Mouse (Mus musculus): ENCODE data around the gene A630089N07Rik. TPM values are rescaled to one million over a fixed set of nuclear protein-coding genes. Genes with fewer than 3 reads are reported as not detected.

A630089N07Rik gene
- polyA plus RNA-seq, 1 experiment = 0.50 TPM

DNA sequence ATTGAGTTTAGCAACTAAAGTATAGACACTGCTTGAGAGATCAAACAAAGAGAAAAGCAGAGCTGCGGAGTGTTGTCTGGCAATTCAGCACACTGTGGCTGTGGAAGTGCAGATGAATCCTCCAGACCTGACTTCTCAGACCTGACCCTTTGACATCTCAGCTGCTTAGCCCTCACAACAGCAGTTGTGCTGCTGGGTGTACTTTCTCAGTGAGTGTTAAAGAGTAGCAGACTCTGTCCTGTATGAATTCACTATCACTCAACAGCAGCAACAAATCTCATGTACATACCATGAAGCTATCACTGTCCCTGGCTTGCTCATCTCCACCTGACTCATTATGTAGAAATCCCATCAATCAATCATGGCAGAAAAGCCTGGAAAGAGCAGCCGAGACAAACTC is 126.2 kb downstream of the A630089N07Rik start:
- H3ac ChIP-seq (ENCODE audit: control insufficient read depth, insufficient read length) = no peak overlapping the region
- peaks cover 35% of the 10 kb centered on the region for H3K36me3 ChIP-seq (ENCODE audit: control insufficient read depth, insufficient read depth)
- H3K4me3 ChIP-seq = no peak overlapping the region
- no peak overlapping the region for H3K4me2 ChIP-seq (ENCODE audit: low read depth)
- TF ChIP-seq POLR2A (IDR thresholded peaks at IDR 0.05; ENCODE audit: insufficient read length, low read depth) = no peak
- TF ChIP-seq E2F4 (IDR thresholded peaks at IDR 0.05; ENCODE audit: insufficient read depth) = no peak
- TF ChIP-seq POLR2AphosphoS2 (IDR thresholded peaks at IDR 0.05; ENCODE audit: insufficient read length, low read depth) = no peak
- TF ChIP-seq CEBPB (IDR thresholded peaks at IDR 0.05; ENCODE audit: insufficient read depth, poor library complexity, severe bottlenecking) = no peak
- TF ChIP-seq USF1 (IDR thresholded peaks at IDR 0.05; ENCODE audit: low read depth) = no peak
- no peak for TF ChIP-seq MYOG (IDR thresholded peaks at IDR 0.05; ENCODE audit: control insufficient read depth in 1 of 3, insufficient read depth in 1 of 3, insufficient read length in 2 of 3, low read depth in 2 of 3)
- no peak for TF ChIP-seq REST (IDR thresholded peaks at IDR 0.05; ENCODE audit: insufficient read depth, insufficient read length)
- no peak for TF ChIP-seq TCF3 (IDR thresholded peaks at IDR 0.05; ENCODE audit: insufficient read length, low read depth)
- TF ChIP-seq TCF12 (IDR thresholded peaks at IDR 0.05; ENCODE audit: insufficient read depth, poor library complexity, severe bottlenecking) = no peak
- TF ChIP-seq MAX (IDR thresholded peaks at IDR 0.05; ENCODE audit: low read depth) = no peak
- no peak for TF ChIP-seq MYOD1 (IDR thresholded peaks at IDR 0.05; ENCODE audit: control insufficient read depth in 1 of 3, insufficient read length in 2 of 3, low read depth in 2 of 3)
- TF ChIP-seq SRF (IDR thresholded peaks at IDR 0.05; ENCODE audit: control insufficient read depth, insufficient read length, low read depth) = no peak
- H3K79me2 ChIP-seq (ENCODE audit: control insufficient read depth, insufficient read depth) = peaks cover 52% of the 10 kb centered on the region
- no peaks in the 10 kb centered on the region for H3K27me3 ChIP-seq (ENCODE audit: control insufficient read depth, insufficient read depth, insufficient read length)

GRCm38 (mm10) chr16:97953300-97953699 is 128.9 kb downstream of the A630089N07Rik start:
- Histone ChIP-seq H3K36me3 (ENCODE audit: control insufficient read depth, insufficient read depth) (peaks cover 44% of the 10 kb centered on the region), H3K4me3 (no peak overlapping the region)

GRCm38 (mm10) chr16:97952801-97953200 is 129.4 kb downstream of the A630089N07Rik start:
- no peak overlapping the region for H3K4me3 ChIP-seq
- peaks cover 49% of the 10 kb centered on the region for H3K36me3 ChIP-seq (ENCODE audit: control insufficient read depth, insufficient read depth)
- no peak overlapping the region for H3K4me2 ChIP-seq (ENCODE audit: low read depth)
- TF ChIP-seq TCF12 (IDR thresholded peaks at IDR 0.05; ENCODE audit: insufficient read depth, poor library complexity, severe bottlenecking) (no peak), USF1 (IDR thresholded peaks at IDR 0.05; ENCODE audit: low read depth) (no peak), POLR2A (IDR thresholded peaks at IDR 0.05; ENCODE audit: insufficient read length, low read depth) (no peak), MAX (IDR thresholded peaks at IDR 0.05; ENCODE audit: low read depth) (no peak), POLR2AphosphoS2 (IDR thresholded peaks at IDR 0.05; ENCODE audit: insufficient read length, low read depth) (no peak), REST (IDR thresholded peaks at IDR 0.05; ENCODE audit: insufficient read depth, insufficient read length) (no peak), SRF (IDR thresholded peaks at IDR 0.05; ENCODE audit: control insufficient read depth, insufficient read length, low read depth) (no peak), MYOG (IDR thresholded peaks at IDR 0.05; ENCODE audit: control insufficient read depth in 1 of 3, insufficient read depth in 1 of 3, insufficient read length in 2 of 3, low read depth in 2 of 3) (no peak), TCF3 (IDR thresholded peaks at IDR 0.05; ENCODE audit: insufficient read length, low read depth) (no peak), E2F4 (IDR thresholded peaks at IDR 0.05; ENCODE audit: insufficient read depth) (no peak), CEBPB (IDR thresholded peaks at IDR 0.05; ENCODE audit: insufficient read depth, poor library complexity, severe bottlenecking) (no peak), MYOD1 (IDR thresholded peaks at IDR 0.05; ENCODE audit: control insufficient read depth in 1 of 3, insufficient read length in 2 of 3, low read depth in 2 of 3) (no peak)
- H3K27me3 ChIP-seq (ENCODE audit: control insufficient read depth, insufficient read depth, insufficient read length) = no peaks in the 10 kb centered on the region
- no peak overlapping the region for H3ac ChIP-seq (ENCODE audit: control insufficient read depth, insufficient read length)
- peaks cover 21% of the 10 kb centered on the region for H3K79me2 ChIP-seq (ENCODE audit: control insufficient read depth, insufficient read depth)

More at GRCm38 (mm10) chr16:97953300-97953699, 128.9 kb downstream of the A630089N07Rik start:
- no peak for TF ChIP-seq POLR2A (IDR thresholded peaks at IDR 0.05; ENCODE audit: insufficient read length, low read depth)
- Histone ChIP-seq H3K79me2 (ENCODE audit: control insufficient read depth, insufficient read depth) (peaks cover 26% of the 10 kb centered on the region), H3K4me2 (ENCODE audit: low read depth) (no peak overlapping the region), H3K27me3 (ENCODE audit: control insufficient read depth, insufficient read depth, insufficient read length) (no peaks in the 10 kb centered on the region), H3ac (ENCODE audit: control insufficient read depth, insufficient read length) (no peak overlapping the region)

GRCm38 (mm10) chr16:97952371-97952770 is 129.9 kb downstream of the A630089N07Rik start:
- H3K4me3 ChIP-seq = no peak overlapping the region
- TF ChIP-seq CEBPB (IDR thresholded peaks at IDR 0.05; ENCODE audit: insufficient read depth, poor library complexity, severe bottlenecking) (no peak), MYOG (IDR thresholded peaks at IDR 0.05; ENCODE audit: control insufficient read depth in 1 of 3, insufficient read depth in 1 of 3, insufficient read length in 2 of 3, low read depth in 2 of 3) (no peak), REST (IDR thresholded peaks at IDR 0.05; ENCODE audit: insufficient read depth, insufficient read length) (no peak), POLR2A (IDR thresholded peaks at IDR 0.05; ENCODE audit: insufficient read length, low read depth) (no peak), USF1 (IDR thresholded peaks at IDR 0.05; ENCODE audit: low read depth) (no peak), MYOD1 (IDR thresholded peaks at IDR 0.05; ENCODE audit: control insufficient read depth in 1 of 3, insufficient read length in 2 of 3, low read depth in 2 of 3) (no peak), POLR2AphosphoS2 (IDR thresholded peaks at IDR 0.05; ENCODE audit: insufficient read length, low read depth) (no peak), TCF3 (IDR thresholded peaks at IDR 0.05; ENCODE audit: insufficient read length, low read depth) (no peak), SRF (IDR thresholded peaks at IDR 0.05; ENCODE audit: control insufficient read depth, insufficient read length, low read depth) (no peak), MAX (IDR thresholded peaks at IDR 0.05; ENCODE audit: low read depth) (no peak), TCF12 (IDR thresholded peaks at IDR 0.05; ENCODE audit: insufficient read depth, poor library complexity, severe bottlenecking) (no peak), E2F4 (IDR thresholded peaks at IDR 0.05; ENCODE audit: insufficient read depth) (no peak)
- H3ac ChIP-seq (ENCODE audit: control insufficient read depth, insufficient read length) = no peak overlapping the region
- H3K36me3 ChIP-seq (ENCODE audit: control insufficient read depth, insufficient read depth) = peaks cover 50% of the 10 kb centered on the region
- no peaks in the 10 kb centered on the region for H3K27me3 ChIP-seq (ENCODE audit: control insufficient read depth, insufficient read depth, insufficient read length)
- H3K4me2 ChIP-seq (ENCODE audit: low read depth) = no peak overlapping the region
- H3K79me2 ChIP-seq (ENCODE audit: control insufficient read depth, insufficient read depth) = peaks cover 17% of the 10 kb centered on the region

Other genes with a start within 250 kb of the A630089N07Rik start
- gene Prdm15, start 230.6 kb downstream of the A630089N07Rik start, polyA plus RNA-seq (2012; fragmentation: generic; extraction: Trizol) = 5.4 TPM
- gene C2cd2, start 119.9 kb downstream of the A630089N07Rik start, polyA plus RNA-seq (2012; fragmentation: generic; extraction: Trizol) = 4.9 TPM
- 13.9 TPM for gene Zbtb21, start 119.8 kb downstream of the A630089N07Rik start, polyA plus RNA-seq (2012; fragmentation: generic; extraction: Trizol)
- gene B230307C23Rik, start 85.1 kb downstream of the A630089N07Rik start, polyA plus RNA-seq (2012; fragmentation: generic; extraction: Trizol) = 3.0 TPM